Mouse (Mus musculus): ENCODE results near the gene Fam76a.

Fam76a gene

GRCm38 (mm10) chr4:132922558-132923008 is at the start of gene Fam76a:
Gene Fam76a (minus strand): TSS chr4:132922558.
- peak; percentile 100 for DNase-seq (ENCODE audit: extremely low spot score)

DNA sequence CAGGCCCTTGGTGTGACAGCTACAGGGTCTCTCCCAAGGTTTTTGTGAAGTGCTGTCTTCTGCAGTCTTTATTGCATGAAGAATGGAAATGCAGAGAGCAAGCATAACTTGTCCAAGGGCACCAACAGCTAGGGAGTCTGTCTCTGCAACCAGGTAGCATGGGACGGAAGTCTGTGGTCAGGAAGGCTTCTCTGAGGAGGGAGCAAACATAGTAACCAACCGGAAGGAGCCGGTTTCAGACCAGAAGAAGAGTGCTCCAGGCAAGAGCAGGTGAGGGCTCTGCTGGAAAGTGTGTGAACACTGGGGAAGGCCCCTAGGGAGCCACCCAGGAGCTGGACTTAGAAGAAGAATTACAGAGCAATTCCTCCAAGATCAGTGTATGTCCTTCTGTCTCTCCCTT is 49.7 kb upstream of the Fam76a start:
- DNase-seq (ENCODE audit: extremely low spot score), result no peak

- DNase-seq (ENCODE audit: extremely low spot score), result no peak
Observed at GRCm38 (mm10) chr4:132971601-132972000, 49.2 kb upstream of the Fam76a start.

- no peak for DNase-seq (ENCODE audit: extremely low spot score)
Observed at GRCm38 (mm10) chr4:132968105-132968938, 46.0 kb upstream of the Fam76a start.

DNA sequence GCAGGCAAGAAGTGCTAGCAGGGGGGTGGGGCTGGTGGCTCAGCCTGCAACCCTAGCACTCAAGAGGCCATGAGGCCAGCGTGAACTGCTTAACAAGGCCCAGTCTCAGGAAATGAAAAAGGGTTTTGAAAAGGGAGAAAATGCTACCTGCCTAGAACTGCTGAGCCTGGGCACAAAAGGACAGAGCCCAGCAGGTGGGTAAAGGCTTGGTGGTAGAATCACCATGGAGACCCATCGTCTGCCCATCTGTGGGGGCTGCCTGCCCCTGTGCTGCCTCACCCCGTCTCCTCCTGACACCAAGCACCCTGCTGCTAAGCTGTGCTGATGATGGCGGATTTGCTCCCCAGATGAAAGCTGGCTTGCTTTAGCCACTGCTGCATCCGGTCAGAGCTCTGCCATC is 42.1 kb upstream of the Fam76a start:
- no peak for DNase-seq (ENCODE audit: extremely low spot score)

DNA sequence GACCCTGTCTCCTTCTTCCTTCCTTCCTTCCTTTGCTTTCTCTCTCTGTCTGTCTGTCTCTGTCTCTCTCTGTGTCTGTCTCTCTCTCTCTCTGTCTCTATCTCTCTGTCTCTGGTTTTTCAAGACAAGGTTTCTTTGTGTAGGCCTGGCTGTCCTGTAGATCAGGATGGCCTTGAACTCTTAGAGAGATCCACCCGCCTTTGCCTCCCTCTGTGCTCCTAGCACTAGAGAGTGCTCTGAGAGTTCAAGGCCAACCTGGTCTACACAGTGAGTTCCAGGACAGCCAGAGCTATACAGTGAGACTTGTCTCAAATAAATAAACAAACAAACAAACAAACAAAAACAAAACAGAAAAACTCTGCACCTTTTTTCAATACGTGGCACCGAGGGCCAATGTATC is 41.7 kb upstream of the Fam76a start:
- DNase-seq (ENCODE audit: extremely low spot score), result no peak

- DNase-seq (ENCODE audit: extremely low spot score), result no peak
Observed at GRCm38 (mm10) chr4:132963436-132963835, 41.1 kb upstream of the Fam76a start.

DNA sequence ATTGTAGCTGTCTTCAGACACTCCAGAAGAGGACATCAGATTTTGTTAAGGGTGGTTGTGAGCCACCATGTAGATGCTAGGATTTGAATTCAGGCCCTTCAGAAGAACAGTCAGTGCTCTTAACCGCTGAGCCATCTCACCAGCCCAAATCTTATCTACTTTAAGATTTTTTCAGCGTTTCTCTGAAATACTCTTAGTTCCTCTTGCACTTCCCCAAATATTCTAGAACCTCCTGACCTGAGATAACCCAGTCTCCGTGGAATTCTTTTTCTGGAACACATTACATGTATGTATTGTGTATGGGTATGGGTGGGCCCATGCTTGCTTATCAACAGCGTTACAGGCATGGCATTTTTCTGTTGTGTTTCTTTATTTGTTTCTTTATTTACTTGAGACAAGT is 40.3 kb upstream of the Fam76a start:
- no peak for DNase-seq (ENCODE audit: extremely low spot score)

DNA sequence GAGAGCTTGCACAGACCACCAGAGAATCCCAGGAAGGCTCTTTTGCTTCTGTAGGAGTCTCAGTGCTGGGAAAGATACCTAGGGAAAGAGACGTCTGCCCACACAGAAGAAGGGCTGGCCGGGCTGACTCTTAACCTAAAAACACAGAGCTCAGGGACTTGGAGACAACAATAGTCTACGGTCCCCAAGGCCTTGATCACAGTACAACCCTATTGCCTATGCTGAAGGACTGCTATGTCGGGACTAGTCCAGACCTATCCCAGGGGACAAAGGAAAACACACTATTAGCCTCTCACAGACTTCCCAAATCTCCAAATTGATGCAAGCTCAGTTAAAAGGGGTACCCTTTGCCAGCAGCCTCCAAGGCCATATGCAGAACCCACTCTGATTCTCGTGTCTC is 39.5 kb upstream of the Fam76a start:
- no peak for DNase-seq (ENCODE audit: extremely low spot score)

- DNase-seq (ENCODE audit: extremely low spot score), result no peak
Observed at GRCm38 (mm10) chr4:132960864-132961639, 38.7 kb upstream of the Fam76a start.

DNA sequence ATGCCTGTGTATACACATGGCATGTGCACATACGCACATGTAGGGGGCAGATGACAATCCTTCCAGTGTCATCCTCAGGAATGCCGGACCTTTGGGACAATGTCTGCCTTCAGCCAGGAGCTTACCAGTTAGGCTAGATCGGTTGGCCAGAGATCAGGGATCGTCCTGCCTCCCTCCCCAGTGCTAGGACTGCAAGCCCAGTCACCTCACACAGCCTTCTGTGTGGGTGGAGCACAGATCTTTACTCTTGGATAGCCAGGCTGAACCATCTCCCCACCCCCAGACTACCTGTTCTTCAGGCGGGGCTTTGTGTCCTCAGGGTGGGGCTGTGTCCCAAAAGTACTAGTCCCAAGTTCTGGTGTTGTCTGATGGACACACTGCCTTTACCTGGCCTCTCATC is 38.0 kb upstream of the Fam76a start:
- no peak for DNase-seq (ENCODE audit: extremely low spot score)

DNA sequence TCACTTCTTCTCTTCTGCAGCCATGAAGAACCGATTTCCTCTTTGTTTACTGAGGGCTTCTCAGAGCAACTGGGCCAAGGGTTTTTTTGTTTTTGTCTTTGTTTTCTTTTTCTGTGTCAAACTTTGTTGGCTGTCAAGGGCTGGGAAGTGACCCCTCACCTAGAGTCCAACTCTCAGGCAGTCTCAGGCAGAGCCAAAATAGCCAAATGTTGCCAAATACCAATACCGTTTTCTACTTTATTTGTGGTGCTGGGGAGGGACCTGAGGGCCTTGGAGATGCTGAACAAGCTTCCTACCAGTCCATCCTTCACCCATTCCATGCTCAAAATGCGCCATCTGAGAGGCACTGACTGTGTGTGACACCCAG is 37.3 kb upstream of the Fam76a start:
- DNase-seq (ENCODE audit: extremely low spot score), result no peak

GRCm38 (mm10) chr4:132958741-132959678 is 36.7 kb upstream of the Fam76a start:
- DNase-seq (ENCODE audit: extremely low spot score), result peak; percentile 76

GRCm38 (mm10) chr4:132955395-132955791 is 33.0 kb upstream of the Fam76a start:
- no peak for DNase-seq (ENCODE audit: extremely low spot score)

DNA sequence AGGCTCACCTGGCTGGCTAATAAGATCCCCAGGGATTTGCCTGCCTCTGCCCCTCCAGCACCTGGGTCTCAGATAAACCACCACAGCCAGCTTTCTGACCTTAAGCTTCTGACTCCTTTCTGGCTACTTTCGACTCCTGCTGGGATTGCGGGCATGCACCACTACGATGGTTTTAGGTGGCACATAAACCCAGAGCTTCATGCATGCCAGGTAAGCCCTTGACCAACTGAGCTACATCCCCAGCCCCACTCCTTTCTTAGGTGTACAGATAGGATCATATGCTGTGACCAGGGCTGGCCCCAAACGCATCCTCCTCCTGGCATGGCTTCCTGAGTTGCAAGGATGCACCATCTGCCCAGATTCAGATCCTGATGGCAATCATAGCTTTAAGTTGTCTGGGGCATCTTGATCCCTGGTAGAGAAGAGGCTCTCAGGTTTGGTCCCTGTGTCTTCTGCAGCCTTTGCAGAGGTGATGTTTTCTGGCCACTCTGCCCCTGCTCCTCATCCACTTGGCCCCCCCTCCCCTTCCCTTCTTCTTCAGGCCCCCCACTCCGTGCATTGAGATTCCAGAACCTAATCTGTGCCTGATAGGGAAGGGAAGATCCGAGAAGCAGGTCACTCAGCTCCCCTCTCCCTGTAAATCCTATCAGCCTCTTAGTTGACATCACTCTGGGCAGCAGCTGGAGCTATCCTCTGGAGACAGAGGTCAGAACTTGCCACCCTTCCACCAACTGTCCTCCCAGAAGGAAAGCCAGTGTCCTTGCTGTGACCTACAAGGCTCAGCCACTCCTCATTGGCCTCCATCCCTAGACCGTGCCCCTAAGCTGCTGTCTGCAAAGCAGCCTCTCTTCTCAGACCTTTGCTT is 32.4 kb upstream of the Fam76a start:
- DNase-seq (ENCODE audit: extremely low spot score), result no peak

DNA sequence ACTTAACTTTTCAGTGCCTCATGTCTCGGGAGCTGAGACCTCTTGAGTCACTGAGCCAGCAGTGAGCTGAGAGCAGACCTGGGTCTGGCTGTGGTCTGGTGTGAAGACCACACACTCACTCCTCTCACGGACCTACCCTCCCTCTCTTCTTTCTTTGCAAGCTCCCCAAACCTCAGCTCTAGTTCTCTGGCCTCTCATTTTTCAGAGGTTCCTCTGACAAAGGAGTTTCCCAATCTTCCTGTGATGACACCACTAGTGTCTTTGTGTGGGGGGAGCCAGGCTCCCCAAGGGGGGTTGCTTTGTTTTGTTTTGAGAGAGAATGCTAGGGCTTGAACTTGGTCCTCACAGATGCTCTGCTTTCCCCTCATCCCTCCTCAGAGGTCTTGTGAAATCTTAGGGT is 28.6 kb upstream of the Fam76a start:
- no peak for DNase-seq (ENCODE audit: extremely low spot score)

DNA sequence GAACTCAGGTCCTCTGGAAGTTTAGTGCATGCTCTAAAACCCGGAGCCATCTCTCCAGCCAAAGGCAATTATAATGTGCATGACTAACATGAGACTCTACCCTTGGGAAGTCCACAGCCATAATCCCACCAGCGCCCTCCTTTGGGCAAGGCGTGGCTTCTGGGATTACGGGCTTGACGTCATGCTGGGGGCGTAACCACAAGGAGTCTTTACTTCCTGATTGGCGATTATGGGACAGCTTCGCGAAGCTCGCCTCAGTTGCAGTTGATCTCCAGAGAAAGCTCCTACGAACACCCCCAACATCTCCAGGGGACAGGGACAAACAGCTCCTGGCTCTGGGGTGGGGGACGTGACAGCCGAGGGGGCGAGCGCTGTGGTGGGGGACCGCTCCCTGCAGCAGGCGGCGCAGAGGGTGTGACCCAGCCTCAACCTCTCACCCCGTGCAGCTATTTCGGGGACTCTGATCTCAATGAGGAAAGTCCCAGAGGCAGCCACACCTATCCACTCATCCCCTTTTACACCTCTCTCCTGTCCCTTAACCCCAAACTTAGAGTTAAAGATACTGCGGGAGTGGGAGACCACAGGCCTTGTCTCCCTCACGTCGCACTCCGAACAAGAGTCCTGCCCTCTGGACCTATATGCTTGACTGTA is 27.6 kb upstream of the Fam76a start:
- DNase-seq (ENCODE audit: extremely low spot score), result no peak

DNA sequence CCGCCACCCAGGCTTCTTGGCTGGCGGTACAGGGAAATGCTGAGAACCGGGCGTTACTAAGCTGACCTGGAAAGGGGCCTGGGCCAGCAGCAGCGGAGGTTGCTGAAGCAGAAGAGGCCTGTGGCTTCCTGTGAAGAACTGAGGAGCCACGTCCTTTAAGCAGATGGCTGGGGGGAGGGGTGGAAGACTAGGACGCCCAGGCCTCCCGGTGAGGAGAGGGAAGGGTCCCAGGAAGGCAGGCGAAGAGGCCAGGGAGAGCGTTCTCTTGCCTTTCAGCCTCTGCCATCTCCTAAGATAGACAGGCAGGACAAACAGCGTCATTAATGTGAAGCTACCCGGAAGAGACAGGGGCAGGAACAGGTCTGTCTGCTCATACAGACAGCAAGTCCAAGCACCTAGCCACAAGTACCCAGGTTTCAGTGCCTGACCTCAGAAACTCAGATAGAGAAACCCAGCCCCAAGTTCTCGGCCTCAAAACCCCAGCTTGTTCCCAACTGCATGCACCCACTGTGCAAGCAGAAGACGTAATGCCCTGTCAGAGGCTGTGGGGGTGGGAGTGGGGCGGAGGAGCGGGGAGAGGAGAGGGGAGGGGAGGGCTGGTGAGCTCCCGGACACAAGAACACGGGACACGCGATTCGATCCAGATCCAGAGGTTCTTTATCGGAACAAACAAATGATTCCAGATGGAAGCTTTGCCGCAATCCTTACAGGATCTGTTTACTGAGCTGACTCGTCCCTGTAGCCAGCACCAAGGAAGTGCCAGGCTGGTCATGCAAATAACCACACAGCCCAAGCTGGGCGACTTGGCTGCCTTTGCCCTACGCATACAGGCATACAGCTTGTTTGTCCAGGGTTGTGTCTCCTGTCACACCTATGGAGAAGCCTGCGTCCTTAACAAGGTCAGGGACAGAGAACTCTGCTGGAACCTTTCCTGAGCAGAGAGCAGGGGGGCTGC is 24.0 kb upstream of the Fam76a start:
- peak; percentile 68 for DNase-seq (ENCODE audit: extremely low spot score)

Measured in embryo, embryonic 9.5 days (tissue).